Mouse (Mus musculus) spleen, adult 2 months (tissue): ENCODE data around the gene 1700025G04Rik.

Experiments
- CTCF ChIP-seq: fragments of 200-500 bp; IDR thresholded peaks from 2 replicates; pipeline ENCODE4 v1.5.1; 2011; ENCODE audit warnings: mild to moderate bottlenecking, inconsistent platforms; ENCODE audit not compliant: insufficient read depth, insufficient read length, insufficient replicate concordance; ENCODE audit errors: extremely low read depth
- POLR2A ChIP-seq: fragments of 200-500 bp; IDR thresholded peaks from 2 replicates; pipeline ENCODE4 v1.6.1; 2011; ENCODE audit warnings: low read depth, low read length, inconsistent platforms

DNA sequence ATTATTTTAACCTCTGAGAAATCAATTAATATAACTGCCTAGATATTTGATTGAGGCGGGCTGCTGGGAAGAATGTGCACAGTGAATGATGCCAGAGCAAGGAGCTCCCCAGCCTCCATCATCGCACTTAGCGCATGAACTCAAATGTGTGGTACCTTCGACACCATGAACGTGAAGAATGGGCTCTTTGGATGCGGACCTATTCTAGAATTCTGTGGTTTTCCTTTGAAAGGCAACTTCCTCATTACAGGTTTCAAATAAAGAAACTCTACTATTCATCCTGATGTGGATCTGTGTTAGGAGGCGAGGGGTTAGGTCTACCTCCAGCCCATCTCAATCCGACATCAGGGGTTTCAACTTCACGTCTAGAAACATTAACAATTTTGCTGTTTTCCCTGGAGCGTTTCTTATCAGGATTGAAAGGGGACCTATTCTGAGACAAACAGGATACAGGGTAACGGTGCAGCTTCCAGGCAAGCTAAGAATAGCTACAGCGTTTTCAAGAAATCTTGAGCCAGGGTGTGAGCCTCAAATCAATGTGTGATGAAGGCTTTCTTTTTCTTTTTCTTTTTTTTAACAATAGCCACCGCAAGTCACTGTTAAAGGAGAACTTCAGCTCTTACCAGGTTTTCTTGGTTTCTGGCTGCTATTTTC is 110.0 kb downstream of the 1700025G04Rik start:
- TF ChIP-seq CTCF (no peak), POLR2A (no peak)
